Mouse (Mus musculus) frontal cortex, adult 2 months (tissue): ENCODE data around the gene Tbx15. TPM values are rescaled to one million over a fixed set of nuclear protein-coding genes. Genes with fewer than 3 reads are reported as not detected.

Source experiments
- DNase-seq, 2 experiments: peaks; one replicate each; pipeline ENCODE4 v3.0.0; 2022; ENCODE audit warnings: low spot score in 1 of 2; ENCODE audit errors: extremely low spot score in 1 of 2
- polyA plus RNA-seq: library from polyadenylated mRNA; depleted of rRNA; stranded (reverse); fragments of >200 nt; gene quantifications from 2 replicates; pipeline ENCODE4 v1.2.3, GENCODE M21; 2012

Gene Tbx15
- polyA plus RNA-seq, 1 experiment, result 0.96 TPM

DNA sequence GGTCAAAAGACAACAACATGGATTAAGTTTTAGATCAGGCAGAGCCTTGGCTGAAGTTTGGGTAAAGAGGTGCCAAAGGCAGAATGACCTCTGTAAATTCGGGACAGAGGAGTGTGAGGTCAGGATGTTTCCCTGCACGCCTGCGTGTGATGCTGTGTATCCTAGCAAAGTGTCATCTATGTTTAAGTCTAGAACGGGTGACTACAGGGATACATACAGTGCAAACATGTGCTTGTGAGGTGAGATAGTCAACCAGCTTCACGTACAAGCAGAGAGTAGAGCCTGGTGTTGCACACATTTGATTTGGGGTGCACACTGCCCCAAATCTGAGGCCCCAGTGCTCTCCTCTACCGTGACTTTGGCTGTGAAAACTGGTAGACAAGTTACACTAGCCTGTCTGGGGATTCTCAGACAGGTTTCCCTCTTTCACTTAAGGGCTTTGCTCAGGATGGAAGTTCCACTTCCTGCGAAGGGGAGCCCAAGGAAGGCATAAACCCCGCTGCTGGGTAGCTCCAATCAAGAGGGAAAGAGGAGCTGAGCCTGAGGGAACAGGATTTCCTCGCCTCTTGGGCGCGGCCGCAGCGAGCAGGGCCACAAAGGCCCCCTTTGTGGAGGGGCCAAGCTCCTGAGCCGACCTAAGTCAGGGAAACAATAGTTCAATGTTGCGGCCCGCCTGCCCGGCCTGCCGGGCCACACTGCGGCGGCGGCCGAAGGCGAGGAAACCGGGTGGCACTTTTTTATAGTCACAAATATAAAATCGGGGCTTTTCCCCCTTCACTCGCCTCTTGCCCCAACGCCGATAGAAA is 8.0 kb downstream of the Tbx15 start:
- DNase-seq, result no peak

DNA sequence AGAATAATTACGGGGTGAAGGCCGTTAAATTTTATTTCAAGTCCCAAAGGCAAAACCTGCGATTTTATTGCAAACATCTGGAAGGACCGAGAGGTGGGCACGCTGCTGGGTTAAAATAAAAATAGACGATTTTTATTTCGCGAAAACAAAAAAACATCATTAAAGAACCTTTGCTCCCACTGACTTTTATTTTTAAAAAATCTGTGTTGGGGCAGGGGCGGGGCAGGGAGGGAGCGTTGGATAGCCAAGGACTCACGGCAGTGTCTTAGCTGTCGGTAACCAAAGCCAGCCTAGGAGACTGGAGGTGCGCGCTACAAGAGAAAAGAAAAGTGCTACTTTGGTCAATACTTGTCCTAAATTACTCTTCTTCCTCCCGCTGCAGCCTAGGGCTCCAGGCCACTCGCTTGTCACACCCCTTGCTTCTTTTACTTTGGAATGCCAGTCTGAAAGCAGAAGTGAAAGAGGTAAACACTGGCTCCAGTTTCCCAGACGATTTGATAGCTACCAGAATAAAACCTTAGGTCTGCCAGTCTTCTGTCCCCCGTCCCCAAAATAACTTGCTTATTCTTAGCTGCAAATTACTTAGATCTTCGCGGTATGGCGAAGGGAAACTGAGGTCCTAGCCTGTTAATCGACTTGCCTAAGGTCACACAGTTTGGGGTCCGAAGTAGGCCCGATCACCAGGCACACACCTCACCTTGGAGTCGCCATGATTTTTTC is 8.8 kb downstream of the Tbx15 start:
- no peak for DNase-seq

DNA sequence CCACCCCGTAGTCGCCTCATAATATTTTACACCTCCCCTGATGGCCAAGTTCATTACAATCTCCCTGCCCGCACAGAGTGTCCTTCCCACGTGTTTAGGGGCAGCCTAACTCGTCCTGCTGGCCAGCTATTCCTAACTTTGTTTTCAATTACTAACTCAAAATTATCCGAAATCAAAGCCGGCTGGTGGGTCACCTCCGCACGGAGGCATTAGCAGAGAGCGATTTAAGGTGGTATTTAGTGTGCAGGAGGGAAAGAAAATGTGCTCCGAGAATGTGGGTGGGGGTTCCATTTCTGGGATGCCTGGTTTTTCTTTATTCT is 9.3 kb downstream of the Tbx15 start:
- DNase-seq, result no peak

DNA sequence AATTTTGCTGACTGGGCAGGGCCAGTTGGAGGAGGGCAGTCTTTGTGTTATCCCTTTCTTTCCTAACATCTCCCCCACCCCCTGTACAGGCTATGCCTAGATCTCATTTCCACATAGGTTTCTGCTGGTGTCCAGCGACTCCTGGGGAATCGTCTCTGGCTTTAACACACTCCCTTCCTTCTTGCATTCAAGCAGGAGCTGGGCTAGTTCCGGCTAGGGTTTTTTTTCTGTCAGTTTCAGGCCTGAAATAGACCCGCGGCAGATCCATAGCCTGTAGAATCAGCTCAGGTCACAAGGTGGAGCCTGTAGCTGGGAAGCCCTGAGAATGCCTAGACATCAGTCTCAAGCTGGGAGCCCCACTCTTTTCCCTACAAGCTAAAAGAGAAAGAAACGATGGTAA is 9.7 kb downstream of the Tbx15 start:
- DNase-seq, result no peak

DNA sequence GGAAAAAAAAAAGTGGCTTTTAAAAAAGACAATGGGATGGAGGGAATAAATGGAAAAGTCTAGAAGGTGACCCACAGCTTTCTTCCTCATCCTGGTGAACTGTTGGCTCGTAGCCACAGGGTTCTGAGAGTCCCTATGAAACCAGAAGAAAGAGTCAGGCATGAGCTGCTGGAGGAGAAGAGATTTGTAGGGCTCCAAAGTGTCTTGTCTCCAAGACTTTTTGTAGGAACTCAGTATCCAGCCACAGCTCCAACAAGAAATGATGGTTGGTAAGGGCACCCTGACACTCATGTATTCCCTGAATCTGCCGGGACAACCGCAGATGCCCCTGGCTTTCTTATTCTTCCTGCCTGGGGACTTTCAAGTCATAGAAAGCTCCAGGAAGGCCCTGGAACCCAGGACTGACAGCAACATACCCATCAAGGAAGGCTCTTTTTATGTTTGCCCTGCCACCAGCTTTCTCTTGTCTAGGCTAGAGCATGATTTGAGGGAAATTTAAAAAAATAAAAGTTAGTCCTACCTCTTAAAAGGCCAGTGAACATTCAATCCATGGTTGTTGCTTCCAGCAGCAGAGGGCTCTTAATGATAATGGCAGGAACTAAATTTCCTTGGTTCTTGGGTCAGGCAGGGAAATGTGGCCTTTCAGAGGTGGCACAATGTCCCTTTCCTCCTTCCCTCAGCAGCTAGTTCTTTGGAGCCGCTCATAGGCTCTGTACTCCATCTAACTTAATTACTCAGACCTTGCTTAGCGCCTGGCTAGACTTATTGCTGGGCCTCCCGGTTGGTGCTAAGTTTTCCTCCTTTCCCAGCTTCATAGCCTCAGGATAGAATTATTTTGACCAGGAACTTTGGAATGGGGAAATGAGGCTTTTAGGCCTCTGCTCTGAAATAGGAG is 11.3 kb downstream of the Tbx15 start:
- DNase-seq, result no peak

DNA sequence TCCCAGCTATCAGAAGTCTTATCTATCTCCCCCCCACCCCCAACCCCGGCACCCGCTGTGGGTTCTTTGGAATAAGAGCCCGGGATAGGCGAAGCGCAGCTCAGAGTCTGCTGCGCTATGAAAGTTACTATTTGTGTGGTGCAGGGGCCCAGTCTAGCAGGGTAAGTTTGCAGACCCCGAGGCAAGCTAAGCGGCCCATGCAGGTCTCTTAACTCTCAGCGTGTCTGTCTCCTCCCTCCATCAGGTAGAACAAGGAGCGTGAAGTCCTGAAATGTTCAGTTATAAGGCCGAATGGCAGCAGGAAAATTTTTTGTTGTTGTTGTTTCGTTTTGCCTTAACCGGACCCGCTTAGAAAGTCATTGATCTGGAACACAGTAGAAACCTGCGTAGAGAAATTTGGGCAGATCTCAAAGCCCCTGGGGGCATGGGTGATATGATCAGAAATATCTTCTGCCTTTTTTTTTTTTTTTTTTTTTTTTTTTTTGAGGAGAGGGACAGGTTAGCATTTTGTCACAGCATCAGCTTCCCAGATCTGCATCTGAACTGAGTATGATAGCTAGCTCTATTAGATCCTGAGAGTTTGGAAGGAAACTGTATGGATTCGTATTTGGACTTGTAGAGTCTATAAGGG is 12.4 kb downstream of the Tbx15 start:
- DNase-seq, result no peak

DNA sequence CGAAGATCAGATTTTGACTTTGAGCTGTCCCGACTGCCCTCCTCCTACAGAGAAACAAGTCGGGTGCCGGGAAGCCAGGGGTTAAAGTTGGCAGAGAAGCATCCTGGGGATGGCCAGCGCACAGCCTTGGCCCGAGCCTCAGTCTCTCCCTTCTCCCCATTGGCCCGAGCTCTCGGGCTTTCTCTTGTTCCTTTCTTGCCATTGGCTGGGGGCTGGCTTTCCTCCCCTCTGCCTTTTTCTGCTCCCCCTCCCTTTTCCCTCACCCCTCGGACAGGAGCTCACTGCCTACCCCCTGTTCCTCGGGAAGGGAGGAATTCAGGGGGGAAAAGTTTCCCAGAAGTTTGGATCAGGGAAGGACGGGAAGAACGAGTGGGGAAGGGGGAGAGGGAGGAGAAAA is 12.9 kb downstream of the Tbx15 start:
- DNase-seq, result no peak

DNA sequence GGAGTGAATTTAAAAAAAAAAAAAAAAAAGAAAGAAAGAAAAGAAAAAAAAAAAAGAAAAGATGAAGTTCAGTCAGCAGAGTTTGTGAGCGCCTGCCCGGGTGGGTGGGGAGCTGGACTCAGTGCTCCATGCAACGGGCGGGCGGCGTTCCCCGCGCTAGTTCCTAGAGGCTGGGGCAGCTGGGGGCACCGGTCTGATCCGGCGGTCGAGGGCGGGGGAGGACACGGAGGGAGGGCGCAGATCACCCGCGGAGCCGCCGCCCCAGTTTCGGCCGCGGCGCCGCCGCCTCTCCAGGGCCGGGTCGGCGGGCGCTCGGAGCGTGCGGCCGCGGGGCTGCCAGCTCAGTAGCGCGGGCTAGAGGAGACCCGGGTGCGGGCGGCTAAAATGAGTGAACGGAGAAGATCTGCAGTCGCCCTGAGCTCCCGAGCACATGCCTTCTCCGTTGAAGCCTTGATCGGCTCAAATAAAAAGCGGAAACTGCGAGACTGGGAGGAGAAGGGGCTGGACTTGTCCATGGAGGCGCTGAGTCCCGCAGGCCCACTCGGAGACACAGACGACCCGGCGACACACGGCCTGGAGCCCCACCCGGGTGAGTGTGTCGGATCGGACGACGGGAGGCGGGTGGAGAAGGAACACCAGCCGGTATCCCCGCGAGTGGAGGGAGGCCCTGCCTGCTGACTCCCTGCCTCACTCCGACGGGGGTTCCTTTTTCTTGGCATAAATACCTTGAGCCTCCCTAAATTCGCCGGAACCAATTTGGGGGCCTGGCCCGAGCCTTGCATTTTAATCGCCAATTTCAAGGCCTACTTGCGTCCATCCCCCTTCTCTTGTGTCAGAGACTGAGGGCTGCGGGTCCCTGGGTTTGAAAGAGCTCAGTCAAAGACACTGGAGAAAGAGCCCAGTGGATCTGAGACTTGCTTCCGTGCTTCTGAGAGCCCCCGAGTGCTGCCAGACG is 13.6 kb downstream of the Tbx15 start:
- no peak for DNase-seq

DNA sequence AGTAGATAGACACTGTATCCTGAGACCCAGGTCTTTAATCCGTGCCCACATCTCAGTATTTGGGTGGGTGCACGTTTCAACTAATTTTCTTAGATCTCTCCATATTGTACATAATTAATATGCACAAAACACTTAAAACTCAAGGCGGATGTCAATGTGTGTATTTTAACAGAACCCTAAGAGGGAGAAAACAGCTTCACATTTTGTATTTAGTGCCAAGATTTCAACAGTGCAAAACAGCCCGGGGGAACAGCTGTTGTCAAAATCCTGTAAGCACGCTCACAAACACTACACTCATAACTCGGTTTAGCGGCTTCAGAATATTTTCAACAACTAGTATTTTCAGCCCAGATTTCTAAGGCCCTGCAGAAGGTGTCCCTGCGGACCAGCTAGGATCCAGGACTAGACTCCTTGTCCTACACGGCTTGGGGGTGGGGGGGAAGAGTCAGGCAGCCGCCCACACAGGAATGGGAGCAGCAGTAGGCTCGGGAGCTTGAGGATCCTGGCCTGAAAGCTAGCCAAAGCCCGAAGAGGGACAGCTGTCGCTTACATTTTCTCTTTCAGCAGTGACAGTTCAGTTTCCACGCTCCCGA is 14.5 kb downstream of the Tbx15 start:
- no peak for DNase-seq

DNA sequence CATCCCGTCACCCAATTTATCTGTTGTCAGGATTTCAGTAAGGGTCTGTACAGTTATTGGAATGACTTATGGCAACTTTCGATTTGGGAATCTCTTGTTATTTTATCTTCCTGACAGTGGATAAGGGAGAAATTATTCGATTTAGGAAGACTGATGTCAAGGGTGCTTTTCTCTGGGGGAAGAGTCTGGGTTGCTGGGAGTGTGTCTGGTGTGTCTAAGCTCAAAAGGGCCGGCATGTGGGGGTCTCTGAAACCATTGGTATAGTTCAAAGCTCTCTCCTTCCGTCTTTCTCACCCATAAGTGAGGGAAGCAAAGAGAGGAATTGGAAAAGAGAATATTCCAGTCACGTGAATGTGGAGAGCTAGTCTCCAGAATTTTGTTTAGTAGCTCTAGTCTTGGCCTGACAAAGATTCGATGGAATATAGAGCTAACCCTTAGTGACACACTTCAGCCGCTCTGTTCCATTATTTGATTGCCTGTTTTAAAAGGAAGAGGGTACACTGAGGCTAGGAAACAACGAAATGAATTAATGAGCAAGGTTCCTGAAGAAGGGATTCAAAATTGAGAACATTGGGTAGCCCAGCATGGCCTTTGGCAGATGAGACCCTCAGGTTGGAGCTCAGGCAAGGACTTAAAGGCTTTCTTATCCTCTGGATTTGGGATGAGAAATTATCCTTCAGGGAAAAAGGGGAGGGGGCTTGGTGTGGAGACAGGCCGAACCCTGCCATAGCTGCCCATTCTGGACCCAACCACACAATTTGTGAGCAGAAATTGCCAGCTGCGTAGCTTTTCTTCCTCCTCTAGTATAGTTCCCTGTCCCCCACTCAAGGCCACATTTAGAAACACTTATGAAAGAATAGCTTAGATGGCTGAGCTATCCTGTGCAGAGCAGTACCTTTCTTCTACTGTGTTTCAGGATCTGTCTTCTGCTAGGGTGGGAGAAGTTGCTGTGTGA is 15.5 kb downstream of the Tbx15 start:
- DNase-seq, result no peak

DNA sequence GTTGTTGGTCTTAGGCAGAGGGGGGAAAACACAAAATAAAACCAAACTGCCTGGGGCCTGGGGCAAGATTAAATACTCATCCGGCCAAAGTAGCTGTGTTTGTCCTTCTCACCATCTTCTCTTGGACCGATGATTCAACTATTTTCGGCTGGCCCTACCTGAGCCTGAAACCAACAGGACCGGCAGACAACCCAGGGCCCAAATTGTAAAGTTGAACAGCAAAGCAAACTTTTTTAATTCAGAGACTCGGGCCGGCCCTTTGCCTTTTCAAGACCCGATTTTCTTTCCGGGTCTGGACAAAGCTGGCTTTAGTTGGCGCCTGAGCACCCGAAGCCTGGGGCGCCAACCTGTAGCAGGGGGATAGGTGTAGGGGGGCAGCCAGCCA is 16.2 kb downstream of the Tbx15 start:
- DNase-seq, result no peak

DNA sequence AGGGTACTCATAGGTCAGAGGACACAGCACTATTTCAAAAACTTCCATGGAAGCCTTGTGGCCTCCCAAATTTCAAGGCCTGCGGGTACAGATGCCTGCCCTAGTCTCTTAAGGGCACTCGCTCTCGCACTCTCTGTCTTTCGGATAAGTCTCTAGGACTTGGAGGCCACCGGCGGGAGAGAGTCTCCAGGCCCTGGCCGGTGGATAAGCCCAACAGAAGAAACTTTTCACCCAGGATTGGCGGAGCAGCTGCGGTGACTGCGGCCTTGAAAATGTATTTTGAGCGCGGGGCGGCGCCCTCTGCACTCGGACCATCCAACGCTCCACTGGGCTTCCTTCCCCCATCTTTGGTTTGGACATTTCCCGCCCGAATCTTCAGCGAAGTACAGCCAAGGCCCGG is 16.6 kb downstream of the Tbx15 start:
- DNase-seq, result no peak

DNA sequence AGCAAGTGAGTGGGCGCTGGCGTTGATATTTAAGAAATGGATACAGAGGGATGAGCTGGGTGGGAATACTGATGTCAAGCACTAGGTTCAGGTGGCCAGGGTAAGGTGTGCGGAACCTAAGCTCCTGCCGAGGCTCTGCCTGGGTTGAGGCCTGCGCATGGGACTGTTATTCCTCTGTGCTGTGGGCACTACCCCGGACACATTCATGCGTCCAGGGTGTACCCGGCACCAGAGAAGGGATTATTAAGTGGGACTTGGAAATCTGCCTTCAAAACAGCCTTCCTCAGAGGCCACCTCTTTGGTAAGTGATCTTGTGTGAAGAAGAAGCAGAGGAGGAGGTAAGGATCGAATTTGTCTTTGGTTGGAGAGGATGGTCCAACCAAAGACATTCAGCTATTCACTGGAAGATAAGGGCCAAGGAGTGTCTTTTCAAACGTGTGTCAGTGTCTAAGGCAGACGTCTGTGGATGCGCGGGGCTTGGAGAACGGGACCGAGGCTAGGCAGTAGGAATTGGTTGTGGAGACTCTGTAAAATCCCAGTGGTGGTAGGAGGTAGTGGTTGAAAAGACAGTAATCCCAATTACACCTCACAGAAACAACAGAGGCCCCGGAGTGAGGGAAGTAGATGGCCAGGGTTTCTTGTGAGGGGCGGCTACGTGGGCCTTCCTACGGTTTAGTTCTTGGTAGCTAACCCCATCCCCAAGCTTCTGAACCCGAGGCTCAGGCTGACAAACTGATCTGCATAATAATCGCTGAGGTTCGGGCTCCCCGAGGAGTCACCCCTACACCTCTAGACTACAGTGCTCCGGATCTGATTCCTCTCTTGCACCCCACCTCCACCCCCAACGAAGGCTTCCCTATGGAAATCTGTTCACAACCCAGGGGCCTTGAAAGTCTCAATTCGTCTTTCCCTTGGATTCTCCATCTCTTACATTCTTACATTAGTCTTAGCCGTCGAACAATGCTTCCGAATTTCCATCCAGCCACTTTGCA is 17.7 kb downstream of the Tbx15 start:
- DNase-seq, result no peak

DNA sequence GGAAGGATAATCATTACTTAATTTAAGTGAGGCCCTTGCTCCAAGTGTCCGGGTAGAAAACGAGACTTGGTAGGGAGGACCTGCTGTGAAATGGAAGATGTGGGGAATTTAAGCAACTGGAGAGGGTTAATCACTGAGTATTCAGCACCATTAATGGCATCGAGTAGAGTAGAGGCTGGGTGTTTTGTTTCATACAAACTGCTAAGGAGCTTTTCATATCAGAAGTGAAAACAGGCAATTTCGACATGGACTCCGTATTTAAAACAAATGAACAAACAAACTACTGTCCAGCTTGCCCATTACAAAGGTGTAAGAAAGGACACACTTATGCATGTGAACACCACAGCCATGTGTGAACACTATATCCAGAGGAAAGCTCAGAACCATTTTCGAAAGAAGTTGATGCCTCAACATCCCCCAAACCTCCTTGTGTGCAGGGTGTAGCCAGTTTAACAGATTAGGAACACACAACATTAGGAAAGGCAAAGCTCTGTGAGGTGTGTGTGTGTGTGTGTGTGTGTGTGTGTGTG is 19.6 kb downstream of the Tbx15 start:
- no peak for DNase-seq

DNA sequence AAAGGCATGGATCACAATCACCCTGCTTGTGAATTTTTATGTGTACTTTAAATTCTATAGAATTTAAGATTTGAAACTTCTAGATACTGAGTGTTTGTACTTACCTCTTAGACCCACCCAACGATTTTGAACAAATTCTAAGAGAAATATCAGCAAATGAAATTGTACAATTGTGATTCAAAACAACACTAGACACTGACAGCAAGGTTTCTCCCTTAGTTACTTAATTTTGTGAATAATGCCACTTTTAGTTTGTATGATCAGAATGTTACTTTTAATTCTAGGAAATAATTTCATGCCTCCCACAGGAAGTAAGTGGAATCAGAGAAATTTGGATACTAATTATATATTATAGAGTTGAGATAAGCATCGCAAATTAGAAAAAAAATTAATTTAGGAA is 20.2 kb downstream of the Tbx15 start:
- DNase-seq, result no peak

DNA sequence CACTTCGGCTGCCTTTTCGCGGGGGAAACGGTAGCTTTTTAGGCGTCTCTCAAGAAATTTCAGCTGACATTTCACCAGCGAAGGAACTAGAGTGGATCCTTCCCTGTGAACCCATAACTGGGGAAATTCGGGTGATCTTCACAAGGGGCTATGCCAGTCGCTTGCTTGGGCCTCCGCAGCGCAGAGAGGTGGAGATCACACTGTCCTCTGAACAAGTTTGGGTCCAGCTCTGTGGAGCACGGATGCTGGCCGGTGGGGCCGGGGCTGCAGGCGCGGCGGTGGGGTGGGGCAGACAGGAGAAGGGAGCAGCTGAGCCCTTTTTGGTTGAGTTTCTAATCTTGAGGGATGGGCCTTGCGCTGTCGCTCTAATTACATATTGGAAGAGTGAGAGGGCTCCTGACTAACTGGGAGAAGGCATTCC is 21.2 kb downstream of the Tbx15 start:
- no peak for DNase-seq

DNA sequence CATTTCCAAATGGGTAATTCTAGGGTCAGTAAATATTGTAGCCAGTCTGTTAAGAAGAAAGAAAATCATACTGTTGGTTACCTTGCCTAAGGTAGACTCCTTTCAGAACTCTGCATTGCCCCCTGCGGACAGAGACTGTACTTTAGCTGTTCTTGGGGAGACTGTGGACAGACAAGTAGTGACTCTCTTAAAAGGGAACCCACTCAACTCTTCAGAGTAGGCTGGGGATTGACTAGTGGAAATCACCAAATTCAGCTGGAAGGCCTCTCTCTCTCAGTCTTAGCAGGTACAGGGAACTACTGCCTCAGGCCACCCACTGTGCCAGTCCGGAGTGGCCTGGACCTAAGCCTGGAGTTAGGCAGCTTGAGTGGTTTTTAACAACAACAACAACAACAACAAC is 21.8 kb downstream of the Tbx15 start:
- DNase-seq, result no peak
